Mouse (Mus musculus): ENCODE data around the gene Zfp553.
A peak's percentile ranks its signal among the peaks of the same experiment; 100 is the strongest.

Zfp553 gene

DNA sequence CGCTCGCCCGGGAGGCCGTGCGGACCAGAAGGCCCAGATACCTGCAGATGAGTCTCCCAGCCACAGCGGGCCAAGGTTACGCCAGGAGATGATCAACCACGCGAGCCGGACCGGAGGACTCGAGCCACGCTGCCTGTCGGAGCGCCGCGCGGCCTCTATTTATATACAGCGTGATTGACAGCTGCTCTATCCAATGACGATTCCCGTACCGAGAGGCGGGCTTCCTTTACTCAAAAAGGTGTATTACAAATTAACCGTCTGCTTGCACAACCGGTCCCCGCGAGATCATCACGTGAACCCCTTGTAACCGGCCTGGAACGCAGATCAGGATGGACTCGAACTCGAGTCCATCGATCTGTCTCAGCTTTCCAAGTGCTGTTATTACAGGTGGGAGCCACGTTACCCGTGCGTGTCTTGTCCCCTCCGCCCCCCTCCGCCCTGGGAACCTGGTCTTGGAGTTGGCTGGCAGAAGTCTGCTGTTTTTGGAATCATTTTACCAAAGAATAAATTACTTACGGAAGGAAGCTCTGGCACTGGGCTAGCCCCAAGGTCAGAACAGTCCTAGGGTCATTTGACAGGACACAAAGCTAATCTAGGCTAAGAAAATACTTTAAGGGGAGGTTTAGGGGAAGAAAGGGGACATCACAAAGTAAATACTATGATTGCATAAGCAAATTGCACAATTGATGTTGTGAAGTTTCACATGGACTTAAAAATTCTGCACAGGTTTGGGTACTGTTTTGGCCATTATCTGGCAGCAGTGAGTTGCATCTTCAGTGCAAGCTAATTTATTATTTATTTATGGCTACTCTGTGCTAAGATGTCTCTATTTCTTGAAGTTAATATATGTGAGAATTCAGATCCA lies 41.3 kb downstream of the Zfp553 start, which contains the start of gene Sephs2:
Sephs2 (minus strand) TSS at position 131 of the 865 bp plus-strand sequence.
- peak; percentile 98 to 99 for DNase-seq

- DNase-seq = no peak
Measured at GRCm38 (mm10) chr7:127276519-127276961, 43.7 kb downstream of the Zfp553 start.

DNA sequence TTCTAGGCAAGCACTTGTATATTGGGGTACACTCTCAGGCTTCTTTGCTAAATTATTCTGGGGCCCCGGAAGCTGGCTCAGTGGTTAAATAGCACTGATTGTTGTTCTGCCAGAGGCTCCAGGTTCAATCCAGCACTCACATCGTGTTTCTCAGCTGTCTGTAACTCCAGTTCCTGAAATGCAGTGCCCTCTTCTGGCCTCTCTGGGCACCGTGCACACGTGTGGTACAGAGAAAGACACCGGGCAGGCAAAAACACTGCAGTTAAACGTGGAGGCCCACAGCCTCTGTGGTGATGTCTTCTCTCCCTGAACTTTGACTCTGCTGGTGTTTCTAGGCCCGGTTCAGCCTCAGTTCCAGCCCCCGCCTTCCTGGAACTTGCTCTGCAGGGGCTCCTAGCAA lies 45.5 kb downstream of the Zfp553 start:
- DNase-seq = peak; percentile 40 to 57

DNA sequence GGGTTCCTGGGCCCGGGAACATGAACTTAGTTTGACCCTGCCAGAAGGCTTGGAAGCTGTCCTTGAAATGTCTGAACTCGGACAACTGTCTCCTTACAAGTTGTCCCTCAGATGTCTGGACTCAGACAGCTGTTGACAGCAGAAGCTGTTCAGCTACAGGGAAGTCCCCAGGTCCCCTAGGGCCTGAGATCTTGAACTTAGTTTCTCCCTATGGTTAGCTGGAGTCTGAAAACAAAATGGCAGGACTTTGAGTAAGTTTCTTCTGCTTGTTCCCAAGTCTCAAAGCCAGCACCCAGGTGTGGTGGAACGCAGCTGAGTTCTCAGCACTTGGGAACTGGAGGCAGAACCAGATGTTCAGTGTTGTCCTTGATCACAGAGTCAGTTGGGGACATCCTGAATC lies 47.2 kb downstream of the Zfp553 start:
- no peak for DNase-seq

DNA sequence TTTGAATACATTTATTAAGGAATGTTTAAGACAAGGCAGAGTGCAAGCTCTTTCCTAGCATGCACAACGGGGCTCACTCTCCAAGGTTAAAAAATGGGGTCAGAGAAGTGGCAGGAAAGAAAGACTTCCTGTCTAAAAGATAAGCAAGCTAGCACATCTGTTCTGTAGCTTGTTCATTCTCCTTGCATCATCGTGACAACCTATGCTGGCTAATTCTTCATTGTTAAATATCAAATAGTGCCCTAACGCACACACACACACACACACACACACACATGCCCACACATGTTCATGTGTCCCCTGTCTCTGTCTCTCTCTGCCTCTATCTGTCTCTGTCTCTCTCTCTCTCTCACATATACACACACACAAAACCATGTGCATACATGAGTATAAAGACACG lies 48.3 kb downstream of the Zfp553 start:
- no peak for DNase-seq

- no peak for DNase-seq
Measured at GRCm38 (mm10) chr7:127282190-127282589, 49.3 kb downstream of the Zfp553 start.

DNA sequence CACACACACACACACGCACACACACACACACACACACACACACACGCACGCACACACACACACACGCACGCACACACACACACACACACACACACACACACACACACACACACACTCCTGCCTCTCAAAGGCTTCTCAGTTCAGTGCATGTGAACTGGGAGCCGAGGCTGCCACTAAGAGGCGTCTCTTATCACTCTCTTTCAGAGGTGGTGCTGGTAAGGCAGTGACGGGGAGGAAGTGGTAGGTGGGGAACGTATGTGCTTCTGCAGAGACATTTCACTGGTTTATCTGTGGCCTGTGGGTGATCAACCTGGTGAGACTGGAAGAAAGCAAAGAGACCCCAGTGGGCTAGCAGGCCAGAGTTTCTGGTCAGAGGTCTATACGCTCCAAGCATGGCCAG lies 52.3 kb downstream of the Zfp553 start:
- DNase-seq = no peak

Measured in cerebellum, postnatal 14 days (tissue).